Mouse (Mus musculus) erythroblast, embryonic 14.5 days (primary cell): ENCODE measurements at regions not wholly inside any gene's neighbourhood (a gene's known extent, or its start where the extent isn't known, plus 50 kb on each side); places are given as distances from the start of the nearest gene placed in this dataset.

Source experiments
- H3K27me3 ChIP-seq: 2 replicates; pipeline ENCODE4 v1.6.1; 2012; ENCODE audit warnings: inconsistent platforms; ENCODE audit not compliant: control insufficient read depth
- H3K36me3 ChIP-seq: 2 replicates; pipeline ENCODE4 v1.6.1; 2012; ENCODE audit warnings: mild to moderate bottlenecking, inconsistent platforms; ENCODE audit not compliant: control insufficient read depth
- H3K4me1 ChIP-seq: 2 replicates; pipeline ENCODE4 v1.6.1; 2012; ENCODE audit warnings: inconsistent platforms; ENCODE audit not compliant: control insufficient read depth
- H3K4me3 ChIP-seq: replicated peaks from 2 replicates; pipeline ENCODE3; 2012; ENCODE audit warnings: moderate library complexity, mild to moderate bottlenecking, inconsistent platforms
- H3K9me3 ChIP-seq: 2 replicates; pipeline ENCODE4 v1.6.1; 2012; ENCODE audit warnings: low read length, inconsistent platforms, mixed read lengths; ENCODE audit not compliant: control insufficient read depth
- GATA1 ChIP-seq: IDR thresholded peaks from 2 replicates; pipeline ENCODE4 v1.6.1; 2012; ENCODE audit warnings: low read length, inconsistent platforms, mixed read lengths
- TAL1 ChIP-seq: IDR thresholded peaks from 3 replicates; pipeline ENCODE4 v1.6.1; 2012; ENCODE audit warnings: low read length, inconsistent platforms, mixed read lengths

DNA sequence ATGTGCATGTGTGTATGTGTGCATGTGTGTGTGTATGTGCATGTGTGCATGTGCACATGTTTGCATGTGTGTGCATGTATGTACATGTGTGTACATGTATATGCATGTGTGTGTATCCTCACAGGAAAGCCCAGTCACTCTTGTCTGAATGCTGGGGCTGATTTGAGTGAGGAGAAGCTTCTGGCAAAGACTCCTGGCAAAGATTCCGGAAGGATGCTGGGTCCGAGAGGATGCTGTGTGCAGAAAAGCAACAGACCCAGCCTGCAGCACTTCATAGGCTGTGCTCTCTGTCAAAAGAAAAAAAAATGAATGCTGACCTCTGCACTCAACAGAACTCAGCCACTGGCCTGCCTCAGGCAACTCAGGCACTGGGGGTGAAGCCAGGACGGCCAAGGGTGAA is 72.5 kb upstream of the Spaca7 start:
- Histone ChIP-seq H3K4me3 (no peak overlapping the region), H3K9me3 (no peaks in the 10 kb centered on the region), H3K4me1 (no peaks in the 10 kb centered on the region), H3K36me3 (no peaks in the 10 kb centered on the region), H3K27me3 (peaks cover 75% of the 10 kb centered on the region)
- TF ChIP-seq TAL1 (no peak), GATA1 (no peak)

DNA sequence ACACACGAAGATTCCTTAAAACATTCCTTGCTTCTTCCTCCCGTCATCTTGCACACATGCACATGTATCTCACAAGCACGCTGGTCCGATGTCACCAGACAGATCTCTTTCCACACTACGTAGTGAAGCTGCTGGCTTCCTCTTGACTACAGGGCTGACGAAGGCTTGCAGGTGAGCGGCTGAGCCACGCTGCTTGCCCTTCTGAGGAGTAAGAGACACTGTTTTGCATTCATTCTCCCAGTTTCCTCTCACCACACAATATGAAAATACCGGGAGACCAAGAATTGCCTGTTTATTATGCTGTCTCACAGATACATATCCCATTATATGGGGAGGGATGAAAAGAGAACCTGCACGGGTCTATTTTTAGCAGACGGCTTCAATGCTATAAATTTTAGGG is 71.0 kb upstream of the Spaca7 start:
- no peak for TF ChIP-seq GATA1
- no peak for TF ChIP-seq TAL1
- Histone ChIP-seq H3K4me1 (no peaks in the 10 kb centered on the region), H3K36me3 (no peaks in the 10 kb centered on the region), H3K9me3 (no peaks in the 10 kb centered on the region), H3K4me3 (no peak overlapping the region), H3K27me3 (peaks cover 75% of the 10 kb centered on the region)

DNA sequence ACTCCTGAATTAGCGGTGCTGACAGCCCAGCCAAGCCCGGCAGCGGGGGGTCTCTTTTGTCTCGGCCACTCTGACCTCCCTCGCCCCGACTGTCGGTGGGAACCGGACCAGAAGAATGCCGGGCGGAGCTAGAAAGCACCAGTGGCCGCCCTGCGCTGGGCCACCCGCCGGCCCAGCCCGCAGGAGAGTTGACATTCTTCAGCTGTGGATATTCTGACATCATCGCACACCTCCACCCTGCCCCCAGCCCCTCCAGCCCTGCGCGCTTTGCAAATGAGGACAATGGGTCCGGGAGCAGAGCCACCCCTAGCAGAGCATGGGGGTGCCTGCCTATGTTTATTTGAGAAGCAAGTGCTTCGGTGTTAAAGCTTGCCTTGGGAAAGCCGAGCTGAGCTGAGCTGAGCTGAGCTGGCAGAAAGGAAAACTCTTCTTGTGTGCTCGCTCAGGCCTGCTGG is 70.5 kb upstream of the Spaca7 start:
- Histone ChIP-seq H3K4me3 (no peak overlapping the region), H3K27me3 (peaks cover 76% of the 10 kb centered on the region), H3K4me1 (no peaks in the 10 kb centered on the region), H3K9me3 (no peaks in the 10 kb centered on the region), H3K36me3 (no peaks in the 10 kb centered on the region)
- no peak for TF ChIP-seq TAL1
- TF ChIP-seq GATA1 = no peak

DNA sequence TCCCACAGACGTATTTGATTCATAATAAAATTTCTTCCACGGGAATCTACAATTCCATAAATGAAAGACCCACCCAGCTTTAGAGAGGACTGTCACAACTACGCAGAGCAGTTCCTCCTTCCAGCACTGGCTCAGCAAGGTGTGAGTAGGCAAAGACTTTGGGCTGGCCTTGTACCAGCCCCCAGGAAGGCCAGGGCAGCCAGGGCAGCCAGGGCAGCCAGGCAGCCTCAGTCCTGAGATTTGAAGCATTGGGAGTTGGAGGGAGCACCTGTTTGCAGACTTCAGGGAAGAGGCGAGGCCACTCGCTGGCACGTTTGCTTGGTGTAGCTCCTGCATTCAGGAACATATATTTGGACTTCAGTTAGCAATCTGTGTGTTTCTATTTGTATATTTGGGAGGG is 70.0 kb upstream of the Spaca7 start:
- Histone ChIP-seq H3K27me3 (peaks cover 72% of the 10 kb centered on the region), H3K9me3 (no peaks in the 10 kb centered on the region), H3K4me3 (no peak overlapping the region), H3K36me3 (no peaks in the 10 kb centered on the region), H3K4me1 (no peaks in the 10 kb centered on the region)
- no peak for TF ChIP-seq GATA1
- no peak for TF ChIP-seq TAL1

DNA sequence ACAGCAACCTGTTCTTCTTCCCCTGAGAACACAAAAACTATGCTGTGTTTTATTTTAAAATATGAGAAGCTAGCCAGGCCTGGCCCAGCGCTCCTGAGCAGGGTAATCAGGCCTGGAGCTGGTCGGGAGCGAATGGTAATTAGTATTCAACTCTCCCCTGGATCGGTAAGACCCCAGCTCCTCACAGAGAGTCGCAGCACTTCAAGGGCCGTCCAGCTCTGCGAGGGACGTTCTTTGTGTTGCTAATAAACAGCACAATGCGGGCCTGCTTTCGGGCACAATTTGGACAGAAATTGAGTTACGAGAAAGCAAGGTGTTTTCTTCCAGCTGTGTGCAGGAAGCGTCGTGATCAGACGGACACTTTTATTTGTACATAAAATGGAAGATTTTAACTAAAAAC is 69.5 kb upstream of the Spaca7 start:
- Histone ChIP-seq H3K4me3 (no peak overlapping the region), H3K4me1 (no peaks in the 10 kb centered on the region), H3K27me3 (peaks cover 71% of the 10 kb centered on the region), H3K9me3 (no peaks in the 10 kb centered on the region), H3K36me3 (no peaks in the 10 kb centered on the region)
- TF ChIP-seq TAL1 (no peak), GATA1 (no peak)

DNA sequence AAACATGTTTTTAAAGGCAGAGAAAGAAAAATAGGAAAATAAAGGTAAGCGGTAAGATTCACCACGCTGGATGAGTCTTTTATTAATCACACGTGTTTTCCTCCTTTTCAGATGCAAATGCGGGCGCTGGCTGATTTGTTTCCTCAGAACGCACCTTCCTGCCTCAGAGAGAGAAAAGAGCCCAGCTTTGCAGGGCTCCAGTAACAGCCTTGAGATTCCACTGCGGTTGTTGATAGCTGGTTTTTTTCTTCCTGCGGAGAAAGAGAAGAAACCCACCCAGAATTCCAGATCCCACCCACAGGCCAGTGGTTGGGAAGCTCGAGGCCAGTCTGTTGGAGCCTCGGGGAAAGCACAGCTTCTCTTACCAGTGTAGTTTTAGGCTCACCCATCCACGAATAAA is 68.6 kb upstream of the Spaca7 start:
- TF ChIP-seq TAL1 = no peak
- no peak for TF ChIP-seq GATA1
- Histone ChIP-seq H3K4me3 (no peak overlapping the region), H3K27me3 (peaks cover 67% of the 10 kb centered on the region), H3K9me3 (no peaks in the 10 kb centered on the region), H3K36me3 (no peaks in the 10 kb centered on the region), H3K4me1 (no peaks in the 10 kb centered on the region)

DNA sequence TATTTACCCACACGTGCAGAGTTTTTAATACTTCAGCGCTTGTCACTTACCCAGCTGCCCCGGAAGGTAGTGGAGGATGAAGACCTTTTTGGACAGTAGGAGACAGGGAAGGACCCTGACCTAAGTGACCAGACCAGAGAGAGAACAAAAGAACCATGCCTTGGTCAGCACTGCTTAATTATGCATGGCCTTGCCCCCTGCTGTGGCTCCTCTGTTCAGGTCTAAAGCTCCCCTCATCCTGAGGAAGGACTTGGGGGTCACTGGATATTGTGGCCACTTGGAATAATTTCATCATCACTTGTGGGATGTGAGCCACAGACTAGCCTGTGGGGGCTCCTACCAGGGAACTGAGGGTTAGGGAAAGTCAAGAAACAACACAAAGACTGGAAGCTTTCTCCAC is 68.1 kb upstream of the Spaca7 start:
- Histone ChIP-seq H3K4me1 (no peaks in the 10 kb centered on the region), H3K4me3 (no peak overlapping the region), H3K9me3 (no peaks in the 10 kb centered on the region), H3K27me3 (peaks cover 64% of the 10 kb centered on the region), H3K36me3 (no peaks in the 10 kb centered on the region)
- no peak for TF ChIP-seq GATA1
- TF ChIP-seq TAL1 = no peak

DNA sequence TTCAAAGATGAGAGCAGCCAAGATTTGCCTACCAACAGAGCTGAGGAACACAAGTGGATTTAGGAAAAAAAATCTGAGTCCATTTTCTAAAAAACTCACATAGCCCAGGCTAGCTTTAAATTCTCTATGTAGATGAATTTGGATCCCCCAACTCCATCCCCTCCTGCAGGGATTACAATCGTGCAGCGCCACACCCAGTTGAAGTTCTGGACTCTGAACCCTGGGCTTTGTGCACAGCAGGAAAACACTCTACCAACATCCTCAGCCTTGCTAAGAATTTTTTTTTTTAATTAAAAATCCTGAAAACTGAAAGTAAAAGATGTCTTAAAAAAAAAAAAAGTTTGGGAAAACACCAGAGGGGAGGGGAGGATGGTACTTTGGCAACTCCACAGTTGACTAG is 62.6 kb upstream of the Spaca7 start:
- Histone ChIP-seq H3K4me3 (no peak overlapping the region), H3K27me3 (peaks cover 10% of the 10 kb centered on the region), H3K4me1 (no peaks in the 10 kb centered on the region), H3K36me3 (no peaks in the 10 kb centered on the region), H3K9me3 (no peaks in the 10 kb centered on the region)
- no peak for TF ChIP-seq TAL1

DNA sequence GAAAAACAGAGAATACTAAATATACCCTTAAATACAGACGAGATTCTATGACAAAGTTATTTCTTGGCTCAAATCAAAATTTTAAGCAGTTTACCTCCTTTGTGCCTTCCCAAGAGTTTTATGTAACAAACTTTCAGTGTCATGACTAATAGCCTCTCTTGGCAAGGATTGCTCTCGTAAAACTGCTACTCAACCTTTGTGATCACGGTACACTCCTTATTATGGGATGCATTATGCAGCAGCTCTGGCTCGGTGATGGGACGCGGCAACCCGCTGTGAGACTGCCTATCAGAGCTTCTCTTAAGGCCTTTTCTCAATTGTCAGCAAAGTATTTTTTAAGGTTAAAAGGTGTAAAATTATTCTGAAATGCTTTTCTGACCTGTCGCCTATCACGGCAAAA is 59.8 kb upstream of the Spaca7 start:
- Histone ChIP-seq H3K4me3 (no peak overlapping the region), H3K36me3 (no peaks in the 10 kb centered on the region), H3K27me3 (no peaks in the 10 kb centered on the region; the same call in 1 of the 2 replicates), H3K4me1 (no peaks in the 10 kb centered on the region), H3K9me3 (no peaks in the 10 kb centered on the region)
- no peak for TF ChIP-seq TAL1
- TF ChIP-seq GATA1 = no peak

DNA sequence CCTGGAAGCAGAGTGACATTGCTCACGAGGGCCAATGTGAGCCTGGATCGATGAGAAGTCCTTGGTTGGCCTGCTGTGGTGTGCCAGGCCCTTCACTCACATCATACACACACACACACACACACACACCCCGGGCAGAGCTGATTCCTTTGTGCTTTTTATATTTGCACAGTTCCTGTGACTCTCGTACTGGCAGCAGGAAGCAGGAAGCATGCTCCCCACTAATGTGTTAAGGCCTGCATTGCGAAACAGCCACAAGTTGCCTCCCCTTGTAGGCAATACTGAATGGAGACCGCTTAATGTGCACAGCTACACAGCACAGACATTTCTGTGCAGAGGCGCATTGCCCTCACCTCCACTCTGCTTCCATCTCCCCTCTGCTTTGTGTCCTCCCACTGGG is 58.7 kb upstream of the Spaca7 start:
- H3K9me3 ChIP-seq = no peaks in the 10 kb centered on the region
- H3K27me3 ChIP-seq = no peaks in the 10 kb centered on the region
- no peaks in the 10 kb centered on the region for H3K4me1 ChIP-seq
- TF ChIP-seq TAL1 (no peak), GATA1 (no peak)
- H3K4me3 ChIP-seq = no peak overlapping the region
- H3K36me3 ChIP-seq = no peaks in the 10 kb centered on the region
